Comparison of ENCODE assay signal across 12 mouse cellular contexts in genomic region chr13:64465166-64465565, GRCm38 (mm10). TPM values are rescaled to one million over a fixed set of nuclear protein-coding genes. Genes with fewer than 3 reads are reported as not detected.
A peak's percentile ranks its signal among the peaks of the same experiment; 100 is the strongest.
DNase-seq lines count a peak whose midpoint lies in the region; ATAC-seq lines count a peak whose summit lies in the region.
"Had no signal": no experiment of that assay in that cellular context is flagged by ENCODE, and none has a peak within 500 bp of the region (broad histone marks: within the 10 kb centered on the region; RNA-seq: fewer than 3 reads in every experiment).

No protein-coding gene starts in this region.

- DNase-seq in layer of hippocampus, postnatal 10 days (ENCODE audit: low spot score in 2 of 2), result peak; percentile 12 to 28
- DNase-seq in layer of hippocampus, adult 8-10 months (ENCODE audit: low spot score in 2 of 2), result no peak
- DNase-seq in Muller cell, postnatal 12 days (ENCODE audit: inconsistent ontology term), result peak; percentile 49
- DNase-seq in cerebellum, postnatal 14 days, result peak; percentile 77 to 84
- DNase-seq in natural killer cell, adult 2 months (ENCODE audit: low spot score in 2 of 2), result no peak
- no peak for DNase-seq in layer of hippocampus, adult 11-12 months (ENCODE audit: low spot score)
- DNase-seq: heart, adult 2 months; thymus, adult 18-20 months had no signal

- peak; percentile 79 for ATAC-seq in cerebellum, adult (ENCODE audit: insufficient number of reproducible peaks, low FRiP score, low TSS enrichment)

RNA-seq across cellular contexts. Expression of gene Fam240b, which starts 32.4 kb away (rescaled TPM):
- not detected for total RNA-seq in layer of hippocampus, postnatal 10 days (2021)
- total RNA-seq in layer of hippocampus, adult 8-10 months (2022), result not detected
- total RNA-seq: adrenal gland, adult 18-20 months; heart, adult 2 months; heart, postnatal 14 days; layer of hippocampus, adult 18-20 months had no signal

RNA-seq across cellular contexts. Expression of gene Cdk20, which starts 33.1 kb away (rescaled TPM):
- total RNA-seq in layer of hippocampus, postnatal 10 days (2021), result 10 to 100 TPM; 12.9 to 14.8 TPM
- total RNA-seq in layer of hippocampus, adult 8-10 months (2022), result 10 to 100 TPM; 10.7 to 13.9 (median 11.2) TPM

Comparison
In these comparisons a context has a peak if more than half of its experiments do, and no peak if none do; other contexts are left out.
1. DNase-seq: peak in layer of hippocampus, postnatal 10 days (2 of 2), Muller cell, postnatal 12 days (single experiment) and cerebellum, postnatal 14 days (2 of 2); none in layer of hippocampus, adult 8-10 months (0 of 2), natural killer cell, adult 2 months (0 of 2) and layer of hippocampus, adult 11-12 months (single experiment).